Mouse (Mus musculus) C2C12 (cell line): ENCODE data around the gene Homer3. TPM values are rescaled to one million over a fixed set of nuclear protein-coding genes. Genes with fewer than 3 reads are reported as not detected.

Experiments used
- H3K27me3 ChIP-seq: one replicate; pipeline ENCODE4 v1.6.1; 2011; ENCODE audit not compliant: control insufficient read depth, insufficient read depth, insufficient read length
- H3K36me3 ChIP-seq: one replicate; pipeline ENCODE4 v1.6.1; 2011; ENCODE audit not compliant: control insufficient read depth, insufficient read depth
- H3K4me3 ChIP-seq: one replicate; pipeline ENCODE4 v1.5.1; 2011; ENCODE audit warnings: mild to moderate bottlenecking, control low read depth; ENCODE audit not compliant: poor library complexity, insufficient read depth, severe bottlenecking
- H3K79me2 ChIP-seq: one replicate; pipeline ENCODE4 v1.6.1; 2011; ENCODE audit not compliant: control insufficient read depth, insufficient read depth
- H3K79me3 ChIP-seq: one replicate; pipeline ENCODE4 v1.6.1; 2011; ENCODE audit warnings: low read depth, control low read depth
- H3ac ChIP-seq: one replicate; pipeline ENCODE3; 2011; ENCODE audit warnings: low read depth; ENCODE audit not compliant: control insufficient read depth, insufficient read length
- CEBPB ChIP-seq: IDR thresholded peaks from one replicate; pipeline ENCODE4 v1.6.1; 2011; ENCODE audit warnings: low read depth, mild to moderate bottlenecking, control low read depth, moderate library complexity
- CTCF ChIP-seq: IDR thresholded peaks from one replicate; pipeline ENCODE4 v1.5.1; 2011; ENCODE audit not compliant: control insufficient read depth, insufficient read depth, insufficient read length
- FOSL1 ChIP-seq: IDR thresholded peaks from one replicate; pipeline ENCODE4 v1.8.0; 2011; ENCODE audit warnings: mild to moderate bottlenecking, low read length; ENCODE audit not compliant: poor library complexity, insufficient read depth, severe bottlenecking
- MAX ChIP-seq: IDR thresholded peaks from one replicate; pipeline ENCODE4 v1.6.1; 2011; ENCODE audit warnings: mild to moderate bottlenecking, control low read depth
- MYOD1 ChIP-seq: IDR thresholded peaks from one replicate; pipeline ENCODE4 v1.6.1; 2011; ENCODE audit warnings: low read depth; ENCODE audit not compliant: control insufficient read depth, insufficient read length
- MYOG ChIP-seq: IDR thresholded peaks from one replicate; pipeline ENCODE4 v1.6.1; 2011; ENCODE audit not compliant: control insufficient read depth, insufficient read length; ENCODE audit errors: extremely low read depth
- USF1 ChIP-seq: IDR thresholded peaks from one replicate; pipeline ENCODE4 v1.6.1; 2011; ENCODE audit warnings: low read depth, mild to moderate bottlenecking, control low read depth, moderate library complexity
- polyA plus RNA-seq: library from polyadenylated mRNA; unstranded; fragments of >200 nt; fragmentation: generic; extraction: Trizol; gene quantifications from one replicate; pipeline ENCODE4 v1.2.1, GENCODE M21; 2012; ENCODE audit warnings: missing spikeins

Gene Homer3
- polyA plus RNA-seq, 1 experiment, result 66.5 TPM

- Histone ChIP-seq H3K27me3 (no peaks in the 10 kb centered on the region), H3K79me2 (no peaks in the 10 kb centered on the region), H3K36me3 (peaks cover under 1% of the 10 kb centered on the region), H3ac (no peak overlapping the region), H3K4me3 (no peak overlapping the region), H3K79me3 (no peaks in the 10 kb centered on the region)
- no peak for TF ChIP-seq USF1
- no peak for TF ChIP-seq FOSL1
- no peak for TF ChIP-seq CEBPB
- TF ChIP-seq CTCF, result no peak
- TF ChIP-seq MAX, result no peak
- TF ChIP-seq MYOD1, result no peak
- no peak for TF ChIP-seq MYOG
These were observed 15.0 kb upstream of the Homer3 start for GRCm38 (mm10) chr8:70267674-70268073.

GRCm38 (mm10) chr8:70268311-70268710 is 14.3 kb upstream of the Homer3 start:
- H3K27me3 ChIP-seq, result no peaks in the 10 kb centered on the region
- TF ChIP-seq CEBPB (no peak), MYOD1 (no peak), CTCF (no peak), USF1 (no peak), MAX (no peak), MYOG (no peak), FOSL1 (no peak)
- no peaks in the 10 kb centered on the region for H3K79me3 ChIP-seq
- H3ac ChIP-seq, result no peak overlapping the region
- no peaks in the 10 kb centered on the region for H3K36me3 ChIP-seq
- no peak overlapping the region for H3K4me3 ChIP-seq
- H3K79me2 ChIP-seq, result no peaks in the 10 kb centered on the region

GRCm38 (mm10) chr8:70268799-70269565 is 13.6 kb upstream of the Homer3 start:
- Histone ChIP-seq H3K36me3 (no peaks in the 10 kb centered on the region), H3ac (no peak overlapping the region), H3K79me3 (no peaks in the 10 kb centered on the region), H3K27me3 (no peaks in the 10 kb centered on the region), H3K4me3 (no peak overlapping the region), H3K79me2 (no peaks in the 10 kb centered on the region)
- TF ChIP-seq FOSL1, result no peak
- TF ChIP-seq CTCF, result no peak
- no peak for TF ChIP-seq CEBPB
- no peak for TF ChIP-seq USF1
- no peak for TF ChIP-seq MYOG
- TF ChIP-seq MYOD1, result no peak
- TF ChIP-seq MAX, result no peak

GRCm38 (mm10) chr8:70272949-70273348 is 9.7 kb upstream of the Homer3 start:
- Histone ChIP-seq H3ac (no peak overlapping the region), H3K79me2 (no peaks in the 10 kb centered on the region), H3K4me3 (no peak overlapping the region), H3K36me3 (no peaks in the 10 kb centered on the region), H3K79me3 (no peaks in the 10 kb centered on the region), H3K27me3 (no peaks in the 10 kb centered on the region)
- TF ChIP-seq CTCF (no peak), USF1 (no peak), MYOD1 (no peak), MYOG (no peak), CEBPB (no peak), FOSL1 (no peak), MAX (no peak)

GRCm38 (mm10) chr8:70274350-70274749 is 8.3 kb upstream of the Homer3 start:
- no peaks in the 10 kb centered on the region for H3K79me2 ChIP-seq
- H3ac ChIP-seq, result no peak overlapping the region
- H3K79me3 ChIP-seq, result no peaks in the 10 kb centered on the region
- H3K36me3 ChIP-seq, result no peaks in the 10 kb centered on the region
- TF ChIP-seq MYOD1 (no peak), CEBPB (no peak), MAX (no peak), CTCF (no peak), FOSL1 (no peak), MYOG (no peak), USF1 (no peak)
- no peaks in the 10 kb centered on the region for H3K27me3 ChIP-seq
- no peak overlapping the region for H3K4me3 ChIP-seq

- no peaks in the 10 kb centered on the region for H3K27me3 ChIP-seq
- no peaks in the 10 kb centered on the region for H3K79me3 ChIP-seq
- H3K36me3 ChIP-seq, result no peaks in the 10 kb centered on the region
- no peak overlapping the region for H3K4me3 ChIP-seq
- H3K79me2 ChIP-seq, result no peaks in the 10 kb centered on the region
- no peak overlapping the region for H3ac ChIP-seq
- TF ChIP-seq MAX (no peak), FOSL1 (no peak), CEBPB (no peak), MYOD1 (no peak), MYOG (no peak), USF1 (no peak), CTCF (no peak)
These were observed 6.2 kb upstream of the Homer3 start for GRCm38 (mm10) chr8:70276476-70276875.
